Mouse (Mus musculus) WW6 (cell line): ENCODE measurements around the gene 3110082I17Rik.
"Not testable (repeated sequence)": the region's sequence is repeated elsewhere in the genome, so short reads cannot be mapped to it uniquely, and the experiment has no call there.

Source experiments
- DNase-seq: peaks from one replicate; pipeline ENCODE4 v3.0.0-alpha.2; 2013; ENCODE audit warnings: low read depth, low spot score

The 3110082I17Rik gene

GRCm38 (mm10) chr5:139395528-139395927 lies 64.8 kb downstream of the 3110082I17Rik start:
- no peak for DNase-seq

DNA sequence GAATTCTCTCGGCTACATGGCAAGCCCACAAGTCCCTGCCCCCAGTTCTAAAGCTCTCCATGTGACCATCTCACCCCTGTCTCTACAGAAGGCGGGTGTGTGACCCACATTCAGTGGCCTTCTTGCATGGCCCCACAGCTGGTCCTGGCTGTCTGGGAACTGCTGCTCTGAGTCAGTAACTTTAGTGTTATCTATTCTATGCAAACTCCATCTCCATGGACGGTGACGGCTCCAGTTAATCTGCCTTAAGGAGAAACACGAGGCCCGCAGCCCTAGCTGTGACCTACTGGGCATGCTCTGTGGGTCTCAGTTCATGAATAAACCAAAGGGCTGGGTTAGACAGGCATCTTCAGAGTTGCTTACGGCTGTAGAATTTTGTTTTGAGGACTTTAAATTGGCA lies 65.9 kb downstream of the 3110082I17Rik start:
- DNase-seq: no peak

GRCm38 (mm10) chr5:139393197-139393588 lies 67.1 kb downstream of the 3110082I17Rik start:
- DNase-seq: no peak

DNA sequence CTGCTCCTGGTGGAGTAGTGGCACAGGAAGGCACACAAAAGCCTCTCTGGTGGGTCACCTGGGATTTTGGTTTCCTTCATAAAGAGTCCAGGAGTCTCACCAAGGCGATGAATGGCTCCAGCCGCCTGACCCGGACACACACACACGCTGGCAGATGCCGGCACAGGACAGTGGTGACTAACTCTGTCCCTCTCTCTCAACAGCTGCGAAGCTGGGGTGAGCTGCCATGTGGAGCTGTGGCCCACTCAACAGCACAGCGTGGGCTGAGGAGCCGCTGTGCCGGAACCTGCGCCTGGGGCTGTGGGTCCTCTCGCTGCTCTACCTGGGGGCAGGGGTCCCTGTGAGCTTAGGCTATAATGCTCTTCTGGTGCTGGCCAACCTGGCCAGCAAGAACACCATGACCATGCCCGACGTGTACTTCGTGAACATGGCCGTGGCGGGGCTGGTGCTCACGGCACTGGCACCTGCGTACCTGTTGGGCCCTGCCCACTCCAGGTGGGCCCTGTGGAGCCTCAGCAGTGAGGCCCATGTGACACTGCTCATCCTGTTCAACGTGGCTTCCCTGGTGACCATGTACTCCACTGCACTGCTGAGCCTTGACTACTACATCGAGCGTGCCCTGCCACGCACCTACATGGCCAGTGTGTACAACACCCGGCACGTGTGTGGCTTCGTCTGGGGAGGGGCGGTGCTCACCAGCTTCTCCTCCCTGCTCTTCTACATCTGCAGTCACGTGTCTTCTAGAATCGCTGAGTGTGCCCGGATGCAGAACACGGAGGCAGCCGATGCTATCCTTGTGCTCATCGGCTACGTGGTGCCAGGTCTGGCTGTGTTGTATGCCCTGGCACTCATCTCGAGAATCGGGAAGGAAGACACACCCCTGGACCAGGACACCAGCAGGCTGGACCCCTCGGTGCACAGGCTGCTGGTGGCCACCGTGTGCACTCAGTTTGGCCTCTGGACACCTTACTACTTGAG lies 67.8 kb downstream of the 3110082I17Rik start:
- DNase-seq: no peak

- no peak for DNase-seq
Measured at GRCm38 (mm10) chr5:139391309-139391990, 68.9 kb downstream of the 3110082I17Rik start.

DNA sequence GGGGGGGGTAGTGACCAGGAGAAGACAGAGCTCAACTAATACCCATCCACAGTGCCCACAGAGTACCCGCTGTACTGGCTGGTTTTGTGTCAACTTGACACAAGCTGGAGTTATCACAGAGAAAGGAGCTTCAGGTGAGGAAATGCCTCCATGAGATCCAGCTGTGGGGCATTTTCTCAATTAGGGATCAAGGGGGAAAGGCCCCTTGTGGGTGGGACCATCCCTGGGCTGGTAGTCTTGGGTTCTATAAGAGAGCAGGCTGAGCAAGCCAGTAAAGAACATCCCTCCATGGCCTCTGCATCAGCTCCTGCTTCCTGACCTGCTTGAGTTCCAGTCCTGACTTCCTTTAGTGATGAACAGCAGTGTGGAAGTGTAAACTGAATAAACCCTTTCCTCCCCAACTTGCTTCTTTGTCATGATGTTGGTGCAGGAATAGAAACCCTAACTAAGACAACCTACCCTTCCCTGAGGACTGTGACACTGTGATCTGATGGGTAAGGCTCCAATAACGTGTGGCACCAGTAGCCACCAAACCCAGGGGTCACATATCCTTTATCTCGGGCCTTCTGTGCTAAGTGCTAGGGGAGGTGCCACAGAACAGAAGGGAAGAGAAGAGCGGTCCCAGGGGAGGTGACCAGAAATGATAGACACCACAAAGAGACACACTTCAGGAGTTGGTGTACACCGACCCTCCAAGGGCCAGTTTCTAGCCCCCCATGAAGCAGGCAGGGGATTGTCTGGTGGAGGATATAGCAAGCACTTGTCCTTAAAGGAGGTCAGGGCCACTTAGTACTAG lies 69.8 kb downstream of the 3110082I17Rik start:
- not testable (repeated sequence) for DNase-seq

DNA sequence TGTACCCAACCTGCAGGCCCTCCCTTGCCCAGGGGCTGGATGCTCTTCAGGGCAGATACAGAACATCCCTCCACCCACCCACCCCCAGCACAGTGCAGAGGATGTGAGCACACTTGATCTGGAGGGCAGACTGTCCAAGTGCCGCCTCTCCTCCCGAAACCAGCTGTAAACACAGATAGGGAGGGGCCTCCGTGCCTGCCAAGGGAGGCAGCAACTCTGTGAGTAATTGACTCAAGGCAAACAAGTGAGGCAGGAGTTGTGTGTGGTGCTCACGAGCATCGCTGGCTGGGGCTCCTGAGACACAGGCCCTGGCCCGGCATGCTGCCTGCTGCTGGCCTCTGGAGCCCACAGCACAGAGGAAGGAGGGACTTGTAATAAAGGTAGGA lies 70.7 kb downstream of the 3110082I17Rik start:
- no peak for DNase-seq

GRCm38 (mm10) chr5:139388694-139389675 lies 71.3 kb downstream of the 3110082I17Rik start:
- DNase-seq: no peak

GRCm38 (mm10) chr5:139388195-139388570 lies 72.1 kb downstream of the 3110082I17Rik start:
- DNase-seq: no peak

GRCm38 (mm10) chr5:139387329-139388194 lies 72.8 kb downstream of the 3110082I17Rik start:
- no peak for DNase-seq

DNA sequence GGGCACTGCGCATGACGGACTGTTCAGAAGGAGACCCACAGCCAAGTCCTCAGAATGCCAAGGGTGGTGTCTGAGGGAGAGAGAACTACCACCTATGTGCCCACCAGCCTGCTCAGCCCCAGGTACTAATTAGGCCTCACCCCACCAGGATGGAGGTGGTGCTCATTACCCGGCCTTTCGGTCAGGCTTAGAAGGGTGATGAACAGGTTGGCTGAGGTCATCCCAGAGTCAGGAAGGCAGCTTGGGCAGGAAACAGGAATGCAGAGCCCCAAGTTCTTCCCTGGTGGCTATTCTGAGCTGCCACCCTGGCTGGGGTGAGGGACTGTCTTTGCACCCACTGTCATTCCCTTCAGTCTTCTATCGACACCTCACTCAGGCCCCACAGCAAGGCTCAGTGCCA lies 74.3 kb downstream of the 3110082I17Rik start:
- no peak for DNase-seq

GRCm38 (mm10) chr5:139384531-139384930 lies 75.8 kb downstream of the 3110082I17Rik start:
- no peak for DNase-seq

GRCm38 (mm10) chr5:139383234-139383633 lies 77.1 kb downstream of the 3110082I17Rik start:
- DNase-seq: no peak

GRCm38 (mm10) chr5:139382760-139383159 lies 77.6 kb downstream of the 3110082I17Rik start:
- no peak for DNase-seq

DNA sequence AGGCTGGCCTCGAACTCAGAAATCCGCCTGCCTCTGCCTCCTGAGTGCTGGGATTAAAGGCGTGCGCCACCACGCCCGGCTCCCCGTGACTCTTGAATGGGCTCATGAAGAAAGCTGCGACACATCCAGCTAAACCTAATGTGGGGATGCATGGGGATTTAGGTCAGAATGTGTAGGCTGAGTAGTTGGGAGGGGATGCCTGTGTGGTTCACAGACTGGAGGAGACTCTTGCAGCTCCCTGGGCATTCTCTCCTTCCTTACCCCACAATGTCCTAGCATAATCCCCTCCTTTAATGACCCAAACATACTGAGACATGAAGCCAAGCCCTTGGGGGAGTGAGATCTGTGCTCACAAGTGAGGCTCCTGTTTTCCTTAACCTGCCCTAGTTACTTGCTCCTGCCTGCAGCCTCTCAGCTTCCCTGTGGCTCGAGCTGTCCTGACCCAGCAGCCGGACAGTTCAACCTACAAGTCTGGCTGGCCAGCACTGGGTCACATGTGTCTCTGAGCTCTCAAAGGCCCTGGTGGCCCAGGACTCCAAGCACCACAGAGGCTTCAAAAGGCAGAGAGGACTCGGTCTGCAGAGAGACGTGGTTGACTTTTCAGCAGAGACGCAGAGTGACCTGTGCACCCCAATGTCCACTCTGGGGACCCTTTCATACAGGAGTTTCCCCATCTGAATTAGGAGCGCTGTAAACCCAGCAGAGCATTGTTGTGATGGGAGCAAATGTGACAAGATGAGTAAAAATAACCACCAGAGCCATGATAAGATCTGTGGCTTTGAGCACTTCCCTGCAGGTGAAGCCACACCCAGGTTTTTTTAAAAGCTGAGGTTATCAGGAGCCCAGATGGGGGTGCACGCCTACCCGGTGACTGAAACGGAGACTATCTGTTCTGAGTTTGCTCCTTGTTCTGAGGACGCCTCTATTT lies 78.5 kb downstream of the 3110082I17Rik start:
- no peak for DNase-seq

- no peak for DNase-seq
Measured at GRCm38 (mm10) chr5:139380385-139381248, 79.7 kb downstream of the 3110082I17Rik start.

DNA sequence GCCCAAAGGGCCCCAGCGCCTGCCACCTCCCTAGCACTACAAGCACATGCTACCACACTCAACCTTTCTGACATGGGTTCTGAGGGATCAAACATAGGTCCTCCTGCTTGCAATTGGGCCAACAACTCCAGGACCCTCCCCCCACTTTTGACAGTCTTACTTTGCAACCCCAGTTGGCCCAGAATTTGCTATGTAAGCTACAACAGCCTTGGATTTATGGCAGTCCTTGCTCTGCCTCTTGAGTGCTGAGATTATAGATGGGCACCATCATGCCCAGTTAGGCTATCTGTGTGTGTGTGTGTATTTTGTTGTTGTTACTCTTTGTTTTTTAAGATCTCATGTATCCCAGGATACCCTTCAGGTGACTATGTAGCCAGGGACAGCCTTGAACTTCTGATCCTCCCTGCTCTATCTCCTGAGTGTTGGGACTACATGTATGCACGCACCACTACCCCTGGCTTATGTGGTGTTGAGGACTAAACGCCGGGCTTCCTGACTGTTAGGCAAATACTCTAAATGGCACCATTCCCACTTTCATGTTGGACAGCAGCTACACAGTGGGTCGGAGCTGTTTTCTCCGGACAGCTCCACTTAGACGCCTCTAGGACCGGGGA lies 80.4 kb downstream of the 3110082I17Rik start:
- no peak for DNase-seq
